Mouse (Mus musculus) hematopoietic multipotent progenitor cell, adult 10-12 weeks (in vitro differentiated cells): ENCODE results near the gene Nlrp6. TPM values are rescaled to one million over a fixed set of nuclear protein-coding genes. Genes with fewer than 3 reads are reported as not detected.

Experiments
- polyA plus RNA-seq: library from polyadenylated mRNA; stranded (reverse); fragments of >175 nt; gene quantifications from 2 replicates; pipeline ENCODE4 v1.2.3, GENCODE M21; 2012; ENCODE audit warnings: low replicate concordance

Nlrp6 gene
- 0.27 TPM in 1 of 2 replicates, not detected in the other for polyA plus RNA-seq

DNA sequence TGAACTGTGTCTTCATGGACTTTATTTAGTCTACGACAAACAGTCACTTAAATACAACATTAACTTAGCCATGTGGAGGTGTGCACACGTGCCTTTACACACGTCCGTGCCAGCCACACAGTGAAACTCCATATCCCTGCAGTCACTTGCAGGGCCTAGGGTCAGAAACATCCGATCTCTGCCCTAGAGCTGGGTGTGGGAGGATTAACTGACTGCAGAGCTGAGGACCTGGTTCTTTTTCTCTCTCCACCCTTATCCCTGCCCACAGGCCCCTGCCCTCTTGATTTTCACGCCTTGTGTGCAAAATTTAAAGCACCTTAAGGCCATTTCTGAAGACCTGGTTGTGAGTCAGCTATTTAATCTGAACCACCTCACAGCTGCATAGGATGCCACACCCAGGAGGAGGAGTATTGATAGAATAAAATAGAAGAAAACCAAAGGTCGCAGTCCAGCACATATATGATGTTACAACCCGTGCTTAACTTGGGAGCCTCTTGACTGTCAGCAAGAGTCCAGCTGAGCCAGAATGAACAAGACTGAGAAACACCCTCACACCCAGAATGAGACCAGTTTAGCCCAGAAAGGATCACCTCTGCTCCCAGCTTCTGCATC is at the start of gene Nlrp6:
TSS of gene Nlrp6 (plus strand) at position 485 of the 612 bp plus-strand sequence.

DNA sequence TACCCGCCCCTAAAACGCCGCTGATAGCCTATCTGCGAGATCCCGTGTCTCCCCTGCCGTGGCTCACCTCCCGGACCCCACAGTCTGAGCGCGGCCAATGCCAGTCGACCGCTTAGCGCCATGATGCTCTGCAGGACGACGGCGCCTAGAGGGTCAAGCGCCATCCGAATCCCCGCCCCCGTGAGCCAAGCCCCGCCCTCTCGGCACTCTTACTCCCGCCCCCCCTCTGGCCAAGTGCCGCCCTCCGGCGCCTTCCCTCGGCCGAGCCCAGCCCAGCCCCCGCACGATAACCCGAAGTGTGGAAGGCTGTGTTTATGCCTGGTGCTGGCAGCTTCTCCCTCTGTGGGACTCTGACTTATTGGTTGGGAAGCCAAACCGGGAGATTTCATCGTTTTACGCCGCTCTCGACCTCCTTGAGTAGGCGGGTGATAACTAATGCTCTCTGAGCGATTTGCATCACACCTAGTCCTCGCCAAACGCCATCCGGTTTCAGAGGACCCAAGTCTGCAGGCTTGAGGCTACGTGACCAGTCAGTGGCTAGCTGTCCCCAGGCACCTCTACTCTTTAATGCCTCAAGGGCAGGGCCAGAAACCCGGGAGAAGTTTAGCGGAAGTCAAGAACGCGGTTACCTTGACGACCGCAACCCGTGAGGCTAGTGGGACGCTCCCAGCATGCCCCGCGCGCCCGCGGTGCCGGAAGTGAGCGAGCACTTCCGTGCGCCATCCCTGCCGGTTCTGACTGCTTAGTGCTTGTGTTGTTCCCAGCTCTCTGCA is 38.8 kb upstream of the Nlrp6 start, which contains the start of the genes Psmd13 and Sirt3:
TSS of gene Psmd13 (plus strand) at position 273 of the 773 bp plus-strand sequence.
TSS of gene Sirt3 (minus strand) at position 614 of the 773 bp plus-strand sequence.

GRCm38 (mm10) chr7:140900220-140900619 is 20.5 kb upstream of the Nlrp6 start, which contains the start of gene Cox8b:
Cox8b (minus strand) TSS chr7:140900446.

DNA sequence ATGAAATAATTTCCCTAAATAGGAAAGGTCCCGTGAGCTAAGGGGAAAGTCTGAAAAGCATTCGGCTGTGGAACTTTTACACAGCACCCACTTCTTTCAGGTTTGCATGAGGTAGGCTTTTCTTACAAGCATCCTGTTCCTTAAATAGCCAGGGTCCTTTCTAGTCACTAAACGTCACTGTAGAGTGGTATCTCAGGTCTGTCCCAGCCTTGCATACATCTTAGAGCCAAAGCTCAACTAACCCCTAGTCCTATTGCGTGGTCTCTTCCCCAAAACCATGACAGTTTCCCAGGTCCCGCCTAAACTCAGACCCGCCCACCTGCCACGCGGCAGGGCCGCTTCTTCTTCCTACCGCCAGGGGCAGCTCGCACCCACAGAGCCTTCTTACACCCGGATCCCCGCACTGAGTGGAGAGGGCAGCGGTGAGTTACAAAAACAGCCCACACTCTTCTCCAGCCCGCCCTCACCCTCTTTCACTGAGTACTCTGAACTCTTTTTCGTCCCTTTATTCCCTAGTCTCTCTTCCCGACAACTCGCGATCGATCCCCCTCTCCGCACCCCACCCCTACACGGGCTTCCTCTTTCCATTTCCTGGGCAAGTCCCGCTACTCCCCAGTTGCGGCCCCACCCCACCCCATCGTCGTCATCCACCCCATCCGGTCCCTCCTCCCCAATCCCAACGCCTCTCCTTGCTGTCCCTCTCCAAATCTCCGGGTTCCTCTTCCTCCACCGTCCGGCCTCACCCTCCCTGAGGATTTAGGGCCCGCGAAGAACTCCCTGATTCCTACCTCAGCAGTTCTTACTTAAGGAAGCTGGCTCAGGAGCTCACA is 20.7 kb downstream of the Nlrp6 start, which contains the start of gene Pgghg:
TSS of gene Pgghg (plus strand) at position 170 of the 830 bp plus-strand sequence.

DNA sequence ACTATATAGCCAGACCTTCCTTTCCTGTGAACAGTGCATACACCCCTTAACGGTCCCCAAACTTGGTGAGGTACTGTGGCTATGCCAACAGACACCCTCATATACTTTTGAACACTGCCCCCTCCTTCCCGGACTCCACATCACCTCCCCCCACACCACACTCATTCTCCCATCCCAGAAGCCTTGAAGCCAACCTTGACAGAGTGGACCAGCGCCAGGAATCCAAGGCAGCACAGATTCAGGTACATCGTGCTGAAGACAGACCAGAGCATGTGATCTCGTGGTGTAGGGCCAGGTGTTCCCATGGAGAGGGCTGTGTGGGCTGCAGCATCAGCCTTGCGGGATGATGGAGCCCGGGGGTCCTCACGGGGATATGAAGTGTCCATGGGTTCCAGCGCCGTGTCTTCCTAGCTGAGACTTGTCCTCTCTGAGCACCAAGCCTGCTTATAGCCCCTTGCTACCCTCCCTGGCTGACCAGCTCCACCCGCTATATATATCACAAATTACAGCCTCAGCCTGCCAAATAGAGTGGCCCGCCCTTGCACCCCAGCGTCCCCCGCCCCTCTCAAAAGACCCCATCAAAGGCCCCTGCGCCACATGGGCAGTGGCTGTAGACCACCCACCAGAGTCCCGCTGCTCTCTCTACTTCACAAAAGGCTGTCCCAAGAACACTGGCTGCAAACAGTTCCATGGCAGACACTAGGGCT is 29.3 kb downstream of the Nlrp6 start, which contains the start of gene Ifitm5:
TSS of gene Ifitm5 (minus strand) at position 468 of the 707 bp plus-strand sequence.

GRCm38 (mm10) chr7:140955758-140956555 is 35.3 kb downstream of the Nlrp6 start, which contains the start of the genes Gm45717 and Ifitm2:
Gm45717 (minus strand) TSS chr7:140955937.
Ifitm2 (minus strand) TSS chr7:140955987.

GRCm38 (mm10) chr7:140966921-140967320 is 46.2 kb downstream of the Nlrp6 start, which contains the start of gene Ifitm1:
Ifitm1 (plus strand) TSS chr7:140967221.

Other genes with a start within 250 kb of the Nlrp6 start
- not detected in 2 replicates for gene Olfr45, start 239.0 kb upstream of the Nlrp6 start, polyA plus RNA-seq
- gene Olfr541, start 223.6 kb upstream of the Nlrp6 start, polyA plus RNA-seq = not detected in 2 replicates
- not detected in 2 replicates for gene Cyp2e1, start 157.2 kb upstream of the Nlrp6 start, polyA plus RNA-seq
- 0.18 TPM in 1 of 2 replicates, not detected in the other for gene Syce1, start 133.1 kb upstream of the Nlrp6 start, polyA plus RNA-seq
- gene Zfp941, start 98.7 kb upstream of the Nlrp6 start, polyA plus RNA-seq = not detected in 2 replicates
- gene Urah, start 85.9 kb upstream of the Nlrp6 start, polyA plus RNA-seq = not detected in 2 replicates
- gene Scgb1c1, start 75.4 kb upstream of the Nlrp6 start, polyA plus RNA-seq = not detected in 2 replicates
- not detected in 2 replicates for gene Odf3, start 73.1 kb upstream of the Nlrp6 start, polyA plus RNA-seq
- gene Gm45785, start 64.6 kb upstream of the Nlrp6 start, polyA plus RNA-seq = not detected in 2 replicates
- gene Ric8a, start 63.9 kb upstream of the Nlrp6 start, polyA plus RNA-seq = 84.4 and 159 TPM in 2 replicates
- 5.3 and 13.3 TPM in 2 replicates for gene Bet1l, start 63.3 kb upstream of the Nlrp6 start, polyA plus RNA-seq
- 14.0 and 45.3 TPM in 2 replicates for gene Psmd13, start 38.9 kb upstream of the Nlrp6 start, polyA plus RNA-seq
- gene Sirt3, start 38.6 kb upstream of the Nlrp6 start, polyA plus RNA-seq = 25.2 and 43.6 TPM in 2 replicates
- gene Cox8b, start 20.5 kb upstream of the Nlrp6 start, polyA plus RNA-seq = not detected in 2 replicates
- 14.9 and 15.1 TPM in 2 replicates for gene Pgghg, start 20.5 kb downstream of the Nlrp6 start, polyA plus RNA-seq
- gene Ifitm5, start 29.4 kb downstream of the Nlrp6 start, polyA plus RNA-seq = not detected in 2 replicates
- not detected in 2 replicates for gene Gm45717, start 35.0 kb downstream of the Nlrp6 start, polyA plus RNA-seq
- gene Ifitm2, start 35.1 kb downstream of the Nlrp6 start, polyA plus RNA-seq = 17.6 and 125 TPM in 2 replicates
- 8.5 TPM in 2 replicates for gene Ifitm1, start 46.3 kb downstream of the Nlrp6 start, polyA plus RNA-seq
- 25.7 and 51.0 TPM in 2 replicates for gene Ifitm3, start 89.9 kb downstream of the Nlrp6 start, polyA plus RNA-seq
- gene Ifitm6, start 97.0 kb downstream of the Nlrp6 start, polyA plus RNA-seq = 4.0 and 4.9 TPM in 2 replicates
- gene Gm17387, start 108.2 kb downstream of the Nlrp6 start, polyA plus RNA-seq = not detected in 2 replicates
- gene B4galnt4, start 140.2 kb downstream of the Nlrp6 start, polyA plus RNA-seq = 3.7 and 11.5 TPM in 2 replicates
- gene Pkp3, start 157.3 kb downstream of the Nlrp6 start, polyA plus RNA-seq = 30.0 and 50.9 TPM in 2 replicates
- 44.4 and 49.0 TPM in 2 replicates for gene Sigirr, start 179.7 kb downstream of the Nlrp6 start, polyA plus RNA-seq
- not detected in 2 replicates for gene Ano9, start 196.9 kb downstream of the Nlrp6 start, polyA plus RNA-seq
- gene Ptdss2, start 201.5 kb downstream of the Nlrp6 start, polyA plus RNA-seq = 25.5 and 46.6 TPM in 2 replicates